Mouse (Mus musculus) forebrain, embryonic 10.5 days (tissue): ENCODE data around the gene Ogfrl1. TPM values are rescaled to one million over a fixed set of nuclear protein-coding genes. Genes with fewer than 3 reads are reported as not detected.
"Not testable (repeated sequence)": the region's sequence is repeated elsewhere in the genome, so short reads cannot be mapped to it uniquely, and the experiment has no call there.

Experiments
- DNase-seq: peaks from one replicate; pipeline ENCODE4 v3.0.0-alpha.2; 2017; ENCODE audit warnings: low spot score; ENCODE audit errors: extremely low spot score
- H3K27ac ChIP-seq: fragments of 300-500 bp; sonication (generic); 2 replicates; pipeline ENCODE4 v1.5.1; 2016; ENCODE audit warnings: mild to moderate bottlenecking
- H3K27me3 ChIP-seq: fragments of 300-500 bp; sonication (generic); 2 replicates; pipeline ENCODE4 v1.6.1; 2016; ENCODE audit warnings: mild to moderate bottlenecking; ENCODE audit not compliant: poor library complexity, severe bottlenecking
- H3K36me3 ChIP-seq: fragments of 300-500 bp; sonication (generic); replicated peaks from 2 replicates; pipeline ENCODE4 v1.6.1; 2016; ENCODE audit warnings: mild to moderate bottlenecking, moderate library complexity
- H3K4me1 ChIP-seq: fragments of 300-500 bp; sonication (generic); 2 replicates; pipeline ENCODE4 v1.6.1; 2016
- H3K4me3 ChIP-seq: fragments of 300-500 bp; sonication (generic); 2 replicates; pipeline ENCODE4 v1.5.1; 2016; ENCODE audit warnings: mild to moderate bottlenecking, moderate library complexity
- H3K9me3 ChIP-seq: fragments of 300-500 bp; sonication (generic); 2 replicates; pipeline ENCODE4 v1.6.1; 2016; ENCODE audit warnings: mild to moderate bottlenecking, moderate library complexity
- WGBS: fragments of 180-500 bp; shearing (Covaris S2); methylation state at CpG from one replicate; pipeline ENCODE4 v1.1.7; 2016; 5-methylcytosine and 5-hydroxymethylcytosine counted together
- polyA plus RNA-seq: library from polyadenylated mRNA; unstranded; fragments of >200 nt; fragmentation: Nextera tagmentation; extraction: Ambion mirVana; gene quantifications from 2 replicates; pipeline ENCODE4 v1.2.1, GENCODE M21; 2016

Gene Ogfrl1
- polyA plus RNA-seq, result 4.8 and 6.3 TPM in 2 replicates

DNA sequence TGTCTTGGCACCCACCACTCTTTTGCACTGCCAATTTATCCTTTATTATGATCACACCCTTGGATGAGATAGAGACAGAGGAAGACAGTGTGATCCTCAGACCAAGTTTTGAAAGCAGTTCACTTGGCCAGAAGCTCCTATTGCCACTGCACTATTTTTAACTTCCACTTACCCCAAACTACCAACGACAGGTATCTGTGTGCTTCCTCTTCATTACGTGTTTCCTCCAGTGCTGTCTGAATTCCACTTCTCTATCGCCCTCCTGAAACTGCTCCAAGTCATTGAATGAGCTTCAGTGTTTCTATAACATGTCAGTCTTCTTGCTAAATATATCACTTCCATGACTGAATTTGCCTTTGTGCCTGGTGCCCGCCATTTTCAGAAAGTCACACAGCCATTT lies at the start of gene Ogfrl1:
Ogfrl1 (minus strand) TSS at position 150 of the 400 bp plus-strand sequence.
- Histone ChIP-seq H3K4me3 (no peak within 1 kb of the TSS), H3K27ac (no peak within 1 kb of the TSS), H3K4me1 (no peaks in the 10 kb centered on the region), H3K9me3 (no peaks in the 10 kb centered on the region), H3K36me3 (no peaks in the 10 kb centered on the region), H3K27me3 (no peaks in the 10 kb centered on the region)
- no peak for DNase-seq
- 89% methylated on average over 4 of the region's 4 CpGs for WGBS

DNA sequence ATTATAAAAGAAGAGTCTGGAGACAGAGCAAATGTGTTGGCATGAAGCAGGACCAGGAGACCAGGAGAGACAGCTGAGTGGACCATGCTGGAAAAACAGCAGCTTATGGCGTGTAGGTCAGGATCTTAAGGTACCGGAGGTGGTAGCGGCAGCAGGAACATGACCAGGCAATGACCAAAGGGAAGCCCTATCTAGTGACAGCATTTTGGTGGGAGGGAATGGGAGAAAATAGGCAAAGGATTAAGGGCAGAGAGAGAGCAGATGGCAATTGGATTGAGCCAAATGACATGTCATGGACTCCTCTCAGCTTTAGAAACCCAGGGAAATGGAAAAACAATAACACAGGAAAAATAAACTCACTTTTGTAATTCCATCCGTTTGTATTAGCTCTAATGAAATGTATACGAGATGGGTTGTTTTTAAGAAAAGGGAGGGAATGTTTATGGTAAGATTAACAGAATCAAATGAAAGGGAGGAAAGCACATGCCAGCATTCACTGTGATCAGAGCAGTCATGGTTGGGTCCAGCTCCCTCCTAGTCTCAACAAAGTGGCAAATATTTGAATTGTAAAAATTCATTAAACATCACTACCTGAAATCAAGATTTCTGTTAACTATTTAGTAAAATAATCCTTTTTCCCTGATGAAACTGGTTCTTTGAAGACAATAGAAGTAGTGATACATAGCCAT lies 48.3 kb upstream of the Ogfrl1 start:
- 93% methylated on average over 5 of the region's 5 CpGs for WGBS
- Histone ChIP-seq H3K9me3 (no peaks in the 10 kb centered on the region), H3K27ac (no peak overlapping the region), H3K27me3 (no peaks in the 10 kb centered on the region), H3K36me3 (no peaks in the 10 kb centered on the region), H3K4me3 (no peak overlapping the region), H3K4me1 (no peaks in the 10 kb centered on the region)
- DNase-seq, result no peak

DNA sequence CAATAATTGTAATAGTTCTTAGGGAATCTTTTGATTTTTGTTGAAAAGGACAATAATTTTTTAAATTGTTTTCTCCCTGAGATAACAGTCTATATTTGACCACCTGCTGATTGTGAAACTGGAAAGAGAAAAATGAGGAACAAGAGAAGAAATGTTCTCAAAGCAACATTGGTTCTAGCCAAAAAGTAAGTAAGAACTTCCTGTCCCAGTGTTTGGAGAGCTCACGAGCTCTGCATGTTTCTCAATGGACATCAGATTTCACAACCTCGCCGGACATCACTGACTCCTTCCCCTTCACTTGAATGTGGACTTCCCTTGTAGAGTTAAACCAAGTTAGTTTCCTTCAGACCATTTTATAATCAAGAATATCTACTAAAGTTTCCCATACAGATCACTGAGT lies 36.0 kb upstream of the Ogfrl1 start:
- 89% methylated on average over 3 of the region's 3 CpGs for WGBS
- Histone ChIP-seq H3K27ac (no peak overlapping the region), H3K4me3 (no peak overlapping the region), H3K4me1 (no peaks in the 10 kb centered on the region), H3K27me3 (no peaks in the 10 kb centered on the region), H3K36me3 (no peaks in the 10 kb centered on the region), H3K9me3 (no peaks in the 10 kb centered on the region)
- no peak for DNase-seq

GRCm38 (mm10) chr1:23426447-23426846 lies 28.9 kb upstream of the Ogfrl1 start:
- Histone ChIP-seq H3K9me3 (peaks cover 13% of the 10 kb centered on the region), H3K4me1 (no peaks in the 10 kb centered on the region), H3K27ac (no peak overlapping the region), H3K36me3 (no peaks in the 10 kb centered on the region), H3K27me3 (no peaks in the 10 kb centered on the region), H3K4me3 (no peak overlapping the region)
- DNase-seq, result no peak
- 95% methylated on average over 2 of the region's 2 CpGs for WGBS

GRCm38 (mm10) chr1:23418941-23419340 lies 21.4 kb upstream of the Ogfrl1 start:
- H3K27me3 ChIP-seq, result no peaks in the 10 kb centered on the region
- DNase-seq, result no peak
- WGBS, result 92% methylated on average over 1 of the region's 1 CpGs

GRCm38 (mm10) chr1:23418059-23418458 lies 20.5 kb upstream of the Ogfrl1 start:
- 88% methylated on average over 2 of the region's 2 CpGs for WGBS
- Histone ChIP-seq H3K27ac (no peak overlapping the region), H3K27me3 (no peaks in the 10 kb centered on the region), H3K4me3 (no peak overlapping the region), H3K9me3 (no peaks in the 10 kb centered on the region), H3K4me1 (no peaks in the 10 kb centered on the region), H3K36me3 (no peaks in the 10 kb centered on the region)
- DNase-seq, result no peak

More at GRCm38 (mm10) chr1:23418941-23419340, 21.4 kb upstream of the Ogfrl1 start:
- no peak overlapping the region for H3K27ac ChIP-seq
- H3K4me1 ChIP-seq, result no peaks in the 10 kb centered on the region
- H3K9me3 ChIP-seq, result no peaks in the 10 kb centered on the region
- no peaks in the 10 kb centered on the region for H3K36me3 ChIP-seq
- H3K4me3 ChIP-seq, result no peak overlapping the region

DNA sequence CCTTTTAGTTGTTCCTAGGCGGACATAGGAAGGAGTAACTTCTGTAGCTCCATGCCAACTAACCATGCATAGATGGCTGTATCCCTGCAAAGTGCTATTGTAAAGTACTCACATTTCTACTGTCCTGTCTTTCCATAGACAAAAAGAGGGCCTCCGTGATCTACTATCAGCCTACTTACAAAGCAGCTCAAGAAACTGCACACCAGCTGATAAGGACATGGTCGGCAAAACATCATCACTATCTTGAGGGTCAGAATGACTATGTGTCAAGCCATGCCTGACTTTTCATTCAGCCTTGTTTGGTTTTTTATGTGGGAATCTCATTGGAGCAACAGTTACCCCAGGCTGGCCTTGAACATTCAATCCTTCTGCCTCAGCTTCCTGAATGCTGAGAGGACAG lies 20.0 kb upstream of the Ogfrl1 start:
- no peaks in the 10 kb centered on the region for H3K36me3 ChIP-seq
- H3K27me3 ChIP-seq, result no peaks in the 10 kb centered on the region
- no peak overlapping the region for H3K4me3 ChIP-seq
- H3K27ac ChIP-seq, result no peak overlapping the region
- no peaks in the 10 kb centered on the region for H3K9me3 ChIP-seq
- WGBS, result 91% methylated on average over 3 of the region's 3 CpGs
- H3K4me1 ChIP-seq, result no peaks in the 10 kb centered on the region
- DNase-seq, result no peak

DNA sequence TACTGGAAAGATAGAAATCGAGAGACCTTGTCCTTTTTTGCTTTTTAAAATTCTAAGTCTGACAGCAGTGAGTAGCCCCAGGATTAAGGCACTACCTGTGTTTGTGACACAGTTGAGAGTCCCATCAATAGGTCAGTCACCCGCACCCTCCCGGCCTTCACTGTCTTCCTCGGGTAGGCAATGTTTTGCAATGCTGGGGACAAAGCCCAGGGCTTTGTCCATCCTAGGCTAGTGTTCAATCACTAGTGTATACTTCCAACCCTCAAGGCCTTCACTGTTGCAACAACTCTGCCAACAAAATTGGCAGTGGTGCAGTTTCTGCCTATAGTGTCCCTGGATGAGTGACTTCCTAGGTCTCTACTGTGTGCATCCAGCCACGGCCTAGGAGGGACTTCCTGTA lies 14.0 kb upstream of the Ogfrl1 start:
- no peaks in the 10 kb centered on the region for H3K4me1 ChIP-seq
- H3K27ac ChIP-seq, result no peak overlapping the region
- no peak overlapping the region for H3K4me3 ChIP-seq
- H3K27me3 ChIP-seq, result no peaks in the 10 kb centered on the region
- DNase-seq, result no peak
- H3K36me3 ChIP-seq, result no peaks in the 10 kb centered on the region
- no peaks in the 10 kb centered on the region for H3K9me3 ChIP-seq
- WGBS, result 93% methylated on average over 5 of the region's 5 CpGs

GRCm38 (mm10) chr1:23409960-23410359 lies 12.4 kb upstream of the Ogfrl1 start:
- Histone ChIP-seq H3K4me3 (no peak overlapping the region), H3K27ac (no peak overlapping the region), H3K27me3 (no peaks in the 10 kb centered on the region), H3K9me3 (no peaks in the 10 kb centered on the region), H3K4me1 (no peaks in the 10 kb centered on the region), H3K36me3 (no peaks in the 10 kb centered on the region)
- DNase-seq, result no peak
- 85% methylated on average over 2 of the region's 2 CpGs for WGBS

GRCm38 (mm10) chr1:23402401-23402800 lies 4.8 kb upstream of the Ogfrl1 start:
- 95% methylated on average over 3 of the region's 3 CpGs for WGBS
- Histone ChIP-seq H3K36me3 (no peaks in the 10 kb centered on the region), H3K27me3 (no peaks in the 10 kb centered on the region), H3K4me1 (no peaks in the 10 kb centered on the region), H3K27ac (no peak overlapping the region), H3K4me3 (no peak overlapping the region), H3K9me3 (no peaks in the 10 kb centered on the region)
- no peak for DNase-seq

- Histone ChIP-seq H3K4me3 (no peak overlapping the region), H3K9me3 (no peaks in the 10 kb centered on the region), H3K27ac (no peak overlapping the region), H3K27me3 (no peaks in the 10 kb centered on the region), H3K4me1 (no peaks in the 10 kb centered on the region), H3K36me3 (no peaks in the 10 kb centered on the region)
- WGBS, result 74% methylated on average over 1 of the region's 1 CpGs
- DNase-seq, result no peak
Observed at GRCm38 (mm10) chr1:23399552-23399951, 2.0 kb upstream of the Ogfrl1 start.

GRCm38 (mm10) chr1:23394356-23394755 lies 3.2 kb downstream of the Ogfrl1 start:
- WGBS, result 85% methylated on average over 2 of the region's 2 CpGs

GRCm38 (mm10) chr1:23391744-23392143 lies 5.8 kb downstream of the Ogfrl1 start:
- DNase-seq, result no peak
- no peaks in the 10 kb centered on the region for H3K27me3 ChIP-seq
- 91% methylated on average over 7 of the region's 7 CpGs for WGBS
- no peaks in the 10 kb centered on the region for H3K4me1 ChIP-seq
- no peaks in the 10 kb centered on the region for H3K9me3 ChIP-seq
- no peak overlapping the region for H3K4me3 ChIP-seq
- no peak overlapping the region for H3K27ac ChIP-seq
- no peaks in the 10 kb centered on the region for H3K36me3 ChIP-seq

More at GRCm38 (mm10) chr1:23394356-23394755, 3.2 kb downstream of the Ogfrl1 start:
- not testable (repeated sequence) for DNase-seq, H3K27me3 ChIP-seq, H3K36me3 ChIP-seq, H3K9me3 ChIP-seq, H3K4me3 ChIP-seq, H3K27ac ChIP-seq, H3K4me1 ChIP-seq

GRCm38 (mm10) chr1:23384326-23384725 lies 13.2 kb downstream of the Ogfrl1 start:
- no peak overlapping the region for H3K27ac ChIP-seq
- no peaks in the 10 kb centered on the region; the same call in 1 of the 2 replicates for H3K27me3 ChIP-seq
- no peaks in the 10 kb centered on the region for H3K9me3 ChIP-seq
- peaks cover 34% of the 10 kb centered on the region for H3K4me1 ChIP-seq
- 81% methylated on average over 6 of the region's 6 CpGs for WGBS
- no peak overlapping the region for H3K4me3 ChIP-seq
- H3K36me3 ChIP-seq, result no peaks in the 10 kb centered on the region
- DNase-seq, result no peak
